Mouse (Mus musculus) embryonic facial prominence, embryonic 14.5 days (tissue): ENCODE data around the gene Nudt19. TPM values are rescaled to one million over a fixed set of nuclear protein-coding genes. Genes with fewer than 3 reads are reported as not detected.

Source experiments
- ATAC-seq: fragments of 200-750 bp; cut with Nextera tagmentation; 2 replicates; pipeline ENCODE4 v1.8.0; 2017; ENCODE audit warnings: low read depth, moderate number of reproducible peaks, moderate TSS enrichment
- DNase-seq: peaks from one replicate; pipeline ENCODE4 v3.0.0-alpha.2; 2015; ENCODE audit warnings: low spot score
- H3K27ac ChIP-seq: fragments of 300-500 bp; sonication (generic); replicated peaks from 2 replicates; pipeline ENCODE4 v1.5.1; 2014; ENCODE audit warnings: low read depth, mild to moderate bottlenecking, low read length, moderate library complexity
- H3K27me3 ChIP-seq: fragments of 300-500 bp; sonication (generic); replicated peaks from 2 replicates; pipeline ENCODE4 v1.6.1; 2014; ENCODE audit warnings: low read length; ENCODE audit not compliant: control insufficient read depth, insufficient read depth
- H3K36me3 ChIP-seq: fragments of 300-500 bp; sonication (generic); 2 replicates; pipeline ENCODE4 v1.6.1; 2014; ENCODE audit warnings: low read length, mixed read lengths; ENCODE audit not compliant: control insufficient read depth, insufficient read depth
- H3K4me1 ChIP-seq: fragments of 300-500 bp; sonication (generic); 2 replicates; pipeline ENCODE4 v1.6.1; 2014; ENCODE audit warnings: antibody characterized with exemption, low read length; ENCODE audit not compliant: control insufficient read depth, insufficient read depth
- H3K4me2 ChIP-seq: fragments of 300-500 bp; sonication (generic); 2 replicates; pipeline ENCODE4 v1.6.1; 2014; ENCODE audit warnings: low read depth, mild to moderate bottlenecking, low read length, moderate library complexity, mixed read lengths
- H3K4me3 ChIP-seq: fragments of 300-500 bp; sonication (generic); 2 replicates; pipeline ENCODE4 v1.5.1; 2014; ENCODE audit warnings: low read depth, mild to moderate bottlenecking, low read length
- H3K9ac ChIP-seq: fragments of 300-500 bp; sonication (generic); 2 replicates; pipeline ENCODE4 v1.6.1; 2014; ENCODE audit warnings: low read depth, mild to moderate bottlenecking, low read length, moderate library complexity, mixed read lengths
- H3K9me3 ChIP-seq: fragments of 300-500 bp; sonication (generic); 2 replicates; pipeline ENCODE4 v1.6.1; 2016; ENCODE audit warnings: low read length; ENCODE audit not compliant: control insufficient read depth
- WGBS: fragments of 180-500 bp; shearing (Covaris S2); extraction: QIAGEN DNeasy Blood & Tissue Kit; methylation state at CpG from one replicate; pipeline ENCODE4 v1.1.7; 2014; 5-methylcytosine and 5-hydroxymethylcytosine counted together
- polyA plus RNA-seq: library from polyadenylated mRNA; unstranded; fragments of >200 nt; fragmentation: Nextera tagmentation; extraction: Ambion mirVana; gene quantifications from 2 replicates; pipeline ENCODE4 v1.2.1, GENCODE M21; 2014

The Nudt19 gene
- polyA plus RNA-seq, 1 experiment from 2014 or later = 57.3 TPM

DNA sequence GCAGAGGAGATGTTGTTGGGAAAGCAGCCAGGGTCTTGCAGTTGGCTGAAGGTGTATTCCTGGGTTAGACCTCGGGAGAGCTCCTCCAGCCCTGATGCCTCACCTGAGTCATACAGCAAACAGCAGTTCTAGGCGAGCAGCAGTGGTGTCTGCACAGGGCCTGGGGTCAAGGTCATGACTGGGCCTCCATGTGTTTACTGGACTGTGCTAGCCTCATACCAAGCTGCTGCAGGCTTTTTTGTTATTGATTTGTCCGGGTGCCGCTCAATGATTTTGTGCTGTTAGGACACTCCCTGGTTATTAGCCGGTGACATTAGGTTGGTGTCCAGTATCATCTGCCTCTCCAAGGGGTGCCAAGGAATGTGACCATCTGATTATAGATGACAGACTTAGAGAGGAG is 31.6 kb upstream of the Nudt19 start:
- peak overlapping the region; percentile 98; the same call in 1 of the 2 replicates for H3K4me2 ChIP-seq

DNA sequence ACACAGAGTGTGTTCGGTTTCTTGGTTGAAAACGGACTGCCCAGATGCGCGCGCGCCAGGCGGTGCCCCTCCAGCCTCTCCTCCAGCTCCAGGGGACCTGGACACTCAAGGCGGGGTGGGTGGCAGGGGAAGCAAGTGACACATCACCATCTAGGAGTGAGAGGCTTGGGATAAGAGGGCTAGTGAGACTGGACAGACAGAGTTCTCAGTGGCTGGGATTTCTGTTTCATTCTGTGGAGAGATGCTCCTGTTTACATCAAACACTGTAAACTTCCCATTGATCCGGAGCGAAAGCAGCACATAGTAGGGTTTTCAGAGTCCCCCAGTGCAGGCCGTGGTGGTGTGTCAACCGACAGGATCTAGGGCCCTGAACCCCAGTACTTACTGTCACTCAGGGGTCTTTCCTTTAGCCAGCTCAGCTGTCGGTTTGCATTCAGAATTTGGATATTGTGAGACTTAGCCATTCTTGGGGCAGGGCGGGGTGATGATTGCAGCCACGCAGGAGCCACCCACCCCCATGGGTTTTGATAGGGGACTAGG is 30.9 kb upstream of the Nudt19 start:
- no peaks in the 10 kb centered on the region for H3K9me3 ChIP-seq
- H3K36me3 ChIP-seq = peaks cover 5% of the 10 kb centered on the region
- H3K4me3 ChIP-seq = peak overlapping the region; percentile 88
- 20% methylated on average over 15 of the region's 15 CpGs for WGBS
- peaks cover 32% of the 10 kb centered on the region for H3K27me3 ChIP-seq
- ATAC-seq = no peak
- H3K9ac ChIP-seq = peak overlapping the region; percentile 82
- H3K27ac ChIP-seq = no peak overlapping the region
- H3K4me2 ChIP-seq = peak overlapping the region; percentile 98
- DNase-seq = no peak
- peaks cover 27% of the 10 kb centered on the region for H3K4me1 ChIP-seq

More for the DNA sequence above, 31.6 kb upstream of the Nudt19 start:
- Histone ChIP-seq H3K27ac (no peak overlapping the region), H3K27me3 (peaks cover 25% of the 10 kb centered on the region), H3K4me1 (peaks cover 27% of the 10 kb centered on the region), H3K36me3 (peaks cover 12% of the 10 kb centered on the region), H3K9ac (no peak overlapping the region), H3K9me3 (no peaks in the 10 kb centered on the region), H3K4me3 (no peak overlapping the region)
- DNase-seq (no peak), ATAC-seq (no peak)
- 75% methylated on average over 5 of the region's 5 CpGs for WGBS

DNA sequence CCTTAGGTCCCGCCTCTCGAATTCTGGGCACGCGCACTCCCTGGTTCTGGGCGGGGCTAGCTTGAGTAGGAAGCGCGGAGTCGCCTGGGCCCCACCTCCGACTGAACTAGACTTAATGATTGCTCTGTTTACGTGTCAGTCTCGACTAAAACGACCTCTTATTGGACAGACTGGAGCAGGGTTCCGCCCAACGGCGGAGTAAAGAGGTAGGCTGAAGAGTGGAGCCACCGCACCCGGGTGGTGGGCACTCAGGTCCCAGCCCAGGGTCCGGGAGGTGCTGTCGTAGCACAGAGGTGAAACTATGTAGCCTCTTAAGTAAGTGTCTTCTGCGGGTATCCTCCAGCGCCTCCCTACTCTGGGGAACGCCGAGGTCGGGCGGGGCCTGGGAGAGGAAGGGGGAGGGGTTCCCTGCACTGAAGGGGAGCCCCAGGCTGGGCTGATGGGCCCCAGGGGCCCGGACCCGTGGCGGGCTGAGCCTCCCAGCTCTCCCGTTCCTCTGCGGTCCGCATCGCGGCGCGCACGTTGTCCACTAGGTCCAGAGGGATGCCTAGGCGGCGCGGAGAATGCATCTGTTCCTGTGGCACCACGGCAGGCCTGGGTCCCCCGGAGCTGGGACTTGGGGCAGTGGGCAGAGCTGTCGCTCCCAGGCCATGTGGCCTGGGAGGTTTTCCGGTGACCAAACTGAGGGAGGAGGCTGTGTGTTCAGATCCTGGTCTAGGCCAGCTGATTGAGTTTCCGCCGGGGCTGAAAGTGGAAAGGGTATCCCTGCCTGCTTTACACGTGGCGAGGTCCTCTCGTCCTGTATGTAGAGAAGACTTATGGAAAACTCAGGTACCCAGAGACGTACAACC is 30.2 kb upstream of the Nudt19 start, which contains the start of gene Ankrd27:
Gene Ankrd27, plus strand, starts transcription at position 190 of the 851 bp plus-strand sequence.
- peak within 1 kb of the TSS; percentile 88 for H3K4me3 ChIP-seq
- peaks cover 21% of the 10 kb centered on the region for H3K4me1 ChIP-seq
- under 1% methylated on average over 43 of the region's 49 CpGs for WGBS
- peak; percentile 99 for DNase-seq
- ATAC-seq = peak; percentile 98
- H3K9me3 ChIP-seq = no peaks in the 10 kb centered on the region
- H3K4me2 ChIP-seq = peak within 1 kb of the TSS; percentile 98
- peak within 1 kb of the TSS; percentile 54 for H3K27ac ChIP-seq
- peaks cover 38% of the 10 kb centered on the region for H3K27me3 ChIP-seq
- no peaks in the 10 kb centered on the region for H3K36me3 ChIP-seq
- H3K9ac ChIP-seq = peak within 1 kb of the TSS; percentile 82

- ATAC-seq (peak; percentile 62), DNase-seq (peak; percentile 79)
- Histone ChIP-seq H3K27me3 (peaks cover 38% of the 10 kb centered on the region), H3K9ac (peak within 1 kb of the TSS; percentile 82), H3K9me3 (no peaks in the 10 kb centered on the region), H3K27ac (peak within 1 kb of the TSS; percentile 54), H3K4me2 (peak within 1 kb of the TSS; percentile 98), H3K36me3 (no peaks in the 10 kb centered on the region), H3K4me3 (peak within 1 kb of the TSS; percentile 88), H3K4me1 (peaks cover 16% of the 10 kb centered on the region)
- under 1% methylated on average over 34 of the region's 45 CpGs for WGBS
Observed at GRCm38 (mm10) chr7:35585191-35586054, 29.3 kb upstream of the Nudt19 start, which contains the start of gene Rgs9bp. TSS of gene Rgs9bp (minus strand) at chr7:35585582.

GRCm38 (mm10) chr7:35584786-35585190 is 28.7 kb upstream of the Nudt19 start:
- Histone ChIP-seq H3K4me2 (peak overlapping the region; percentile 98), H3K9me3 (no peaks in the 10 kb centered on the region), H3K27ac (no peak overlapping the region), H3K9ac (peak overlapping the region; percentile 82), H3K4me1 (peaks cover 12% of the 10 kb centered on the region), H3K36me3 (no peaks in the 10 kb centered on the region), H3K27me3 (peaks cover 38% of the 10 kb centered on the region), H3K4me3 (peak overlapping the region; percentile 88)
- whole genome bisulfite sequencing = 0% methylated on average over 13 of the region's 50 CpGs
- DNase-seq (peak; percentile 27), ATAC-seq (no peak)

GRCm38 (mm10) chr7:35584068-35584785 is 28.1 kb upstream of the Nudt19 start:
- Histone ChIP-seq H3K27me3 (peaks cover 38% of the 10 kb centered on the region), H3K4me2 (peak overlapping the region; percentile 98), H3K36me3 (no peaks in the 10 kb centered on the region), H3K9me3 (no peaks in the 10 kb centered on the region), H3K9ac (peak overlapping the region; percentile 82), H3K27ac (no peak overlapping the region), H3K4me1 (peaks cover 10% of the 10 kb centered on the region), H3K4me3 (peak overlapping the region; percentile 88)
- WGBS = 12% methylated on average over 17 of the region's 36 CpGs
- DNase-seq = no peak
- ATAC-seq = no peak

DNA sequence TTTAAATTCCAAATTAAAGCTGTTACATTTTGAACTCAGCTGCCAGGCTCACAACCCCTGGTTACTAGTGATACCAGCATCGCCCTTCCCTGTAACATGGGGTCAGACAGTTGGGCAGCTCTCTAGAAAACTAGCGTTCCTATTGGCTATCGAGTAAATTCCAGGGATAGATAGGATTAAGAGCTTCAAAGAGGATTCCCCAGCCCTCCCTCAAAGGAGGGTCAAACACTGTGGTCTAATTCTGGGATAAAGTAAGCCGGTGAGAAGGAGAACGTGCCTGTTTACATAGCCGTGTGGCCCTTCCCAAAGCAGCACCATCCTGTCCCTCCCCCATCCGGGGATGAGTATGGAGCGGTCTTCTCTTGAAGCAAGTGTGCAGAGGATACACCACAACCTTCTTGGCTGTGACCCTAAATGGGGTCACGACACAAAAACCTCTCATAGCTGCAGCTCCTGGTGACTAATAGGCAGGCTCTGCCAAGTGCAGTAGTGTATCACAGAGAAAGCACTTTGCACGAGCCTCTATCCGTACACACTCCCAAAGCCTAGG is 27.4 kb upstream of the Nudt19 start:
- no peaks in the 10 kb centered on the region for H3K36me3 ChIP-seq
- no peak overlapping the region for H3K27ac ChIP-seq
- peaks cover 38% of the 10 kb centered on the region for H3K27me3 ChIP-seq
- WGBS = 10% methylated on average over 11 of the region's 11 CpGs
- DNase-seq = no peak
- no peak overlapping the region for H3K4me2 ChIP-seq
- H3K4me3 ChIP-seq = no peak overlapping the region
- peaks cover 6% of the 10 kb centered on the region for H3K4me1 ChIP-seq
- no peaks in the 10 kb centered on the region for H3K9me3 ChIP-seq
- ATAC-seq = no peak
- no peak overlapping the region for H3K9ac ChIP-seq
